Mouse (Mus musculus) olfactory bulb, adult 2 months (tissue): ENCODE data around the gene Mid1. TPM values are rescaled to one million over a fixed set of nuclear protein-coding genes. Genes with fewer than 3 reads are reported as not detected.

Source experiments
- H3K27ac ChIP-seq: fragments of 200-500 bp; 2 replicates; pipeline ENCODE4 v1.5.1; 2012; ENCODE audit warnings: low read depth, low read length; ENCODE audit not compliant: insufficient read depth
- H3K4me1 ChIP-seq: fragments of 200-500 bp; 2 replicates; pipeline ENCODE4 v1.6.1; 2012; ENCODE audit warnings: low read length; ENCODE audit not compliant: control insufficient read depth, insufficient read depth
- H3K4me3 ChIP-seq: fragments of 200-500 bp; 2 replicates; pipeline ENCODE4 v1.5.1; 2012; ENCODE audit warnings: mild to moderate bottlenecking, low read depth, low read length, moderate library complexity; ENCODE audit not compliant: insufficient read depth
- CTCF ChIP-seq: fragments of 200-500 bp; IDR thresholded peaks from 2 replicates; pipeline ENCODE4 v1.5.1; 2012; ENCODE audit warnings: low read depth, mild to moderate bottlenecking, low read length, moderate library complexity; ENCODE audit not compliant: insufficient read depth
- POLR2A ChIP-seq: fragments of 200-500 bp; IDR thresholded peaks from 2 replicates; pipeline ENCODE4 v1.6.1; 2012; ENCODE audit warnings: mild to moderate bottlenecking, low read depth, low read length, moderate library complexity; ENCODE audit not compliant: insufficient read depth
- WGBS: fragments of 180-500 bp; shearing (Covaris S2); methylation state at CpG from one replicate; pipeline ENCODE4 v1.1.7; 2018; 5-methylcytosine and 5-hydroxymethylcytosine counted together
- polyA plus RNA-seq: library from polyadenylated mRNA; stranded (reverse); fragments of >200 nt; gene quantifications from 2 replicates; pipeline ENCODE4 v1.2.4, GENCODE M21; 2012; ENCODE audit warnings: low replicate concordance; ENCODE audit not compliant: missing spikeins, insufficient read depth, insufficient read length

Gene Mid1
- polyA plus RNA-seq, 1 experiment: not detected

GRCm38 (mm10) chrX:169805791-169806190 is 120.8 kb downstream of the Mid1 start:
- Histone ChIP-seq H3K27ac (no peak overlapping the region), H3K4me3 (no peak overlapping the region), H3K4me1 (no peaks in the 10 kb centered on the region)
- TF ChIP-seq POLR2A (no peak), CTCF (no peak)
- 53% methylated on average over 5 of the region's 5 CpGs for WGBS

GRCm38 (mm10) chrX:169807744-169808143 is 122.7 kb downstream of the Mid1 start:
- Histone ChIP-seq H3K27ac (no peak overlapping the region), H3K4me1 (no peaks in the 10 kb centered on the region), H3K4me3 (no peak overlapping the region)
- 81% methylated on average over 3 of the region's 3 CpGs for WGBS
- TF ChIP-seq CTCF (no peak), POLR2A (no peak)

GRCm38 (mm10) chrX:169811318-169811717 is 126.3 kb downstream of the Mid1 start:
- no peak overlapping the region for H3K27ac ChIP-seq
- no peak for TF ChIP-seq CTCF
- TF ChIP-seq POLR2A: no peak
- no peak overlapping the region for H3K4me3 ChIP-seq
- H3K4me1 ChIP-seq: no peaks in the 10 kb centered on the region
- 67% methylated on average over 5 of the region's 5 CpGs for WGBS

GRCm38 (mm10) chrX:169811783-169812182 is 126.8 kb downstream of the Mid1 start:
- 87% methylated on average over 2 of the region's 2 CpGs for WGBS
- no peaks in the 10 kb centered on the region for H3K4me1 ChIP-seq
- TF ChIP-seq POLR2A (no peak), CTCF (no peak)

GRCm38 (mm10) chrX:169813673-169814072 is 128.7 kb downstream of the Mid1 start:
- TF ChIP-seq CTCF (no peak), POLR2A (no peak)
- H3K4me1 ChIP-seq: no peaks in the 10 kb centered on the region
- H3K4me3 ChIP-seq: no peak overlapping the region
- no peak overlapping the region for H3K27ac ChIP-seq
- WGBS: 78% methylated on average over 1 of the region's 1 CpGs

More at GRCm38 (mm10) chrX:169811783-169812182, 126.8 kb downstream of the Mid1 start:
- no peak overlapping the region for H3K27ac ChIP-seq
- no peak overlapping the region for H3K4me3 ChIP-seq

GRCm38 (mm10) chrX:169826947-169827346 is 141.9 kb downstream of the Mid1 start:
- Histone ChIP-seq H3K4me3 (no peak overlapping the region), H3K27ac (no peak overlapping the region), H3K4me1 (no peaks in the 10 kb centered on the region)
- 60% methylated on average over 10 of the region's 10 CpGs for WGBS
- TF ChIP-seq POLR2A: no peak
- no peak for TF ChIP-seq CTCF

- TF ChIP-seq CTCF (no peak), POLR2A (no peak)
- H3K27ac ChIP-seq: no peak overlapping the region
- no peak overlapping the region for H3K4me3 ChIP-seq
- no peaks in the 10 kb centered on the region for H3K4me1 ChIP-seq
- WGBS: 53% methylated on average over 7 of the region's 7 CpGs
Measured at GRCm38 (mm10) chrX:169827720-169828119, 142.7 kb downstream of the Mid1 start.

- H3K27ac ChIP-seq: no peak overlapping the region
- TF ChIP-seq CTCF: no peak
- no peak for TF ChIP-seq POLR2A
Measured at GRCm38 (mm10) chrX:169828136-169828535, 143.1 kb downstream of the Mid1 start.

GRCm38 (mm10) chrX:169830052-169830451 is 145.1 kb downstream of the Mid1 start:
- WGBS: 68% methylated on average over 4 of the region's 4 CpGs
- TF ChIP-seq POLR2A (no peak), CTCF (no peak)
- Histone ChIP-seq H3K4me1 (no peaks in the 10 kb centered on the region), H3K4me3 (no peak overlapping the region), H3K27ac (no peak overlapping the region)

More at GRCm38 (mm10) chrX:169828136-169828535, 143.1 kb downstream of the Mid1 start:
- H3K4me1 ChIP-seq: no peaks in the 10 kb centered on the region
- no peak overlapping the region for H3K4me3 ChIP-seq
- WGBS: 53% methylated on average over 5 of the region's 5 CpGs
